Mouse (Mus musculus): ENCODE measurements around the gene Zfp536.

GRCm38 (mm10) chr7:37769004-37769403, 4.4 kb downstream of the Zfp536 start:
- TF ChIP-seq E2F4 (IDR thresholded peaks at IDR 0.05; ENCODE audit: insufficient read depth) (no peak), POLR2A (IDR thresholded peaks at IDR 0.05; ENCODE audit: insufficient read length, low read depth) (no peak), TCF12 (IDR thresholded peaks at IDR 0.05; ENCODE audit: insufficient read depth, poor library complexity, severe bottlenecking) (no peak)
